Mouse (Mus musculus) heart, adult 2 months (tissue): ENCODE data around the gene Olfr298. TPM values are rescaled to one million over a fixed set of nuclear protein-coding genes. Genes with fewer than 3 reads are reported as not detected.

Source experiments
- DNase-seq, 2 experiments: peaks; one replicate each; pipeline ENCODE4 v3.0.0; 2021
- H3K27ac ChIP-seq: fragments of 200-600 bp; 2 replicates; pipeline ENCODE4 v1.8.1; 2022
- H3K27me3 ChIP-seq: fragments of 200-500 bp; 2 replicates; pipeline ENCODE4 v1.6.1; 2012; ENCODE audit warnings: mild to moderate bottlenecking, low read length, inconsistent platforms, mixed read lengths; ENCODE audit not compliant: control insufficient read depth, insufficient read depth
- H3K36me3 ChIP-seq: fragments of 200-500 bp; 2 replicates; pipeline ENCODE4 v1.6.1; 2012; ENCODE audit warnings: low read length, inconsistent platforms; ENCODE audit not compliant: control insufficient read depth, insufficient read depth
- H3K4me1 ChIP-seq: fragments of 200-500 bp; 2 replicates; pipeline ENCODE4 v1.6.1; 2011; ENCODE audit warnings: low read length; ENCODE audit not compliant: control insufficient read depth, insufficient read depth
- H3K4me3 ChIP-seq: fragments of 200-600 bp; 2 replicates; pipeline ENCODE4 v1.8.1; 2022
- H3K79me2 ChIP-seq: fragments of 200-500 bp; replicated peaks from 2 replicates; pipeline ENCODE4 v1.6.1; 2012; ENCODE audit warnings: mild to moderate bottlenecking, inconsistent platforms, low read length, moderate library complexity, mixed read lengths; ENCODE audit not compliant: control insufficient read depth, insufficient read depth
- H3K9ac ChIP-seq: fragments of 200-500 bp; 2 replicates; pipeline ENCODE4 v1.6.1; 2012; ENCODE audit warnings: low read depth, mild to moderate bottlenecking, control low read depth, inconsistent platforms, low read length, mixed read lengths
- CTCF ChIP-seq: fragments of 200-600 bp; IDR thresholded peaks from 2 replicates; pipeline ENCODE4 v1.8.1; 2022; ENCODE audit warnings: antibody characterized with exemption, mild to moderate bottlenecking, moderate library complexity
- EP300 ChIP-seq: fragments of 200-500 bp; IDR thresholded peaks from 2 replicates; pipeline ENCODE4 v1.6.1; 2011; ENCODE audit warnings: low read depth, low read length, control low read depth; ENCODE audit not compliant: insufficient read depth
- POLR2A ChIP-seq: fragments of 200-500 bp; IDR thresholded peaks from 2 replicates; pipeline ENCODE4 v1.6.1; 2011; ENCODE audit warnings: mild to moderate bottlenecking, low read depth, low read length, control low read depth; ENCODE audit not compliant: insufficient read depth
- WGBS: fragments of 180-500 bp; shearing (Covaris S2); methylation state at CpG from one replicate; pipeline ENCODE4 v1.1.7; 2018; 5-methylcytosine and 5-hydroxymethylcytosine counted together
- intact Hi-C: fragments of 180-260 bp; cut with DNase I; formaldehyde crosslinking; loops from one replicate; pipeline ENCODE4 v1.15.1; 2025
- long read RNA-seq: library from polyadenylated mRNA; stranded (forward); transcript quantifications from one replicate; pipeline ENCODE4 v2.0.0, GENCODE M21; 2021
- polyA plus RNA-seq: library from polyadenylated mRNA; depleted of rRNA; stranded (reverse); fragments of >200 nt; gene quantifications from 2 replicates; pipeline ENCODE4 v1.2.3, GENCODE M21; 2012; rRNA removed
- total RNA-seq, 2 experiments: library from RNA; stranded (reverse); gene quantifications; 2 replicates each; pipeline ENCODE4 v1.2.3; 2021

The Olfr298 gene
- total RNA-seq (not detected), polyA plus RNA-seq (not detected in 2 replicates)
- long read RNA-seq: 0 reads

DNA sequence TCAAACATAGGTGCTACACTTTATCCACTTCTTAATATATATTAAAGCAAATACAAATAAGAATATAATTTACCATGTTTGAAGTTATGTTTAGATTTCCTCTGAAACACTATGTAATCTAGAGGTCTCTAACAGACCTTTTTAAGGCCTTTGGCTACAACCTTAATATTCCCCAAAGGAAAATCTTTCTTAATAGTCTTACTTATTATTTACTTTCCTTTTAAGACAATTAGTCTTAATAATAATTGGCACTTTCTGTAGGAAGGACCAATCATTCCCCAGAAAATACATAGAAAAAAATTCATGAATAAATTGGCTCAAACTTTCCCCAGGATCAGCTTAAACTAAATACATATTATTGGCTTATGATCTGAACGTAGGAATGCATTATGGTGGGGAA is at the start of gene Olfr298:
Gene Olfr298 (minus strand): TSS at position 101 of the 400 bp plus-strand sequence.
- H3K4me3 ChIP-seq: no peak within 1 kb of the TSS
- no peaks in the 10 kb centered on the region for H3K4me1 ChIP-seq
- H3K79me2 ChIP-seq: no peaks in the 10 kb centered on the region
- no peak within 1 kb of the TSS for H3K9ac ChIP-seq
- WGBS: 64% methylated on average over 1 of the region's 1 CpGs
- no peak for TF ChIP-seq POLR2A
- H3K36me3 ChIP-seq: no peaks in the 10 kb centered on the region
- intact Hi-C loops: no loop called here
- no peaks in the 10 kb centered on the region for H3K27me3 ChIP-seq
- DNase-seq: no peak
- no peak within 1 kb of the TSS for H3K27ac ChIP-seq

DNA sequence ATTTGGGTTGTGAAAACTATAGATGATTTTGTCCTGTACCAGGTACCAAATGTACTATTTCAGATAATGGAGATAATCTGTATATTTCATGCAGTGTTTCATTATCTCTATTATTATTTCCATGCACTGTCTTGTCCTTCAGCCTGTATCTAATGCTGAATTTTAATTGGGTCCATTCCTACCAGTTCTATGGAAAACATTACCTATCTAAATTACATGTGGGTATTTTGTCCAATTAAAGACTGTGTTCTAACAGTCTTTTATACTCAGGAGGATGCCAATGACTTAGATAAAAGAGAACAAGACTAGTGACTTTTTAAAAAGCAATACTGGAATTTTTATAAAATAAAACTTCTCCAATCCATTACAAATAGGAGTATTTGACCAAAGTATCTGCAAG is 27.4 kb upstream of the Olfr298 start, which contains the start of gene Olfr297:
Gene Olfr297 (plus strand): TSS at position 301 of the 400 bp plus-strand sequence.
- Histone ChIP-seq H3K27ac (no peak within 1 kb of the TSS), H3K4me3 (no peak within 1 kb of the TSS), H3K4me1 (no peaks in the 10 kb centered on the region), H3K79me2 (no peaks in the 10 kb centered on the region), H3K9ac (no peak within 1 kb of the TSS), H3K36me3 (no peaks in the 10 kb centered on the region), H3K27me3 (no peaks in the 10 kb centered on the region)
- intact Hi-C loops: no loop called here
- DNase-seq: no peak
- no peak for TF ChIP-seq POLR2A
- no peak for TF ChIP-seq CTCF
- TF ChIP-seq EP300: no peak

DNA sequence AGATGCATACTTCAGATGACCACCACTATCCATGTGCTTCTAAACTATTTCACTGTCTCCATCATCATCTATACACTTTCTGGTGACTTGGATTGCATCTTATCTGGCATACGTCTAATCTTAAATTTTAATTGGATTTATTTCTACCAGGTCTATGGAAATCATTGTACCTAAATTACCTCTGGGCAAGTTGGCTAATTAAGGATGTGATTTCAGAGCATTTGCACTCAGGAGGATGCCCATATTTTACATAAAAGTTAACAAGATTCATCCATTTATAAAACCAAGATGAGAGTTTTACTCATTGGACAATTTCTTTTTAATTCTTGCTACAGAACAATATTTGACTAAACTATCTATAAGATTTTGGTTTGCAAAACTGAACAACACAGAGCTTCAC is 32.7 kb downstream of the Olfr298 start, which contains the start of gene Olfr299:
Gene Olfr299 (plus strand): TSS at position 301 of the 400 bp plus-strand sequence.
- intact Hi-C loops: no loop called here
- H3K79me2 ChIP-seq: no peaks in the 10 kb centered on the region
- no peaks in the 10 kb centered on the region for H3K27me3 ChIP-seq
- TF ChIP-seq CTCF (no peak), POLR2A (no peak), EP300 (no peak)
- no peak within 1 kb of the TSS for H3K9ac ChIP-seq
- no peak within 1 kb of the TSS for H3K4me3 ChIP-seq
- H3K4me1 ChIP-seq: no peaks in the 10 kb centered on the region
- DNase-seq: no peak
- no peak within 1 kb of the TSS for H3K27ac ChIP-seq
- H3K36me3 ChIP-seq: no peaks in the 10 kb centered on the region
- WGBS: 82% methylated on average over 1 of the region's 1 CpGs

Other genes with a start within 250 kb of the Olfr298 start
- not detected for gene Vmn2r76, start 246.2 kb downstream of the Olfr298 start, total RNA-seq
- not detected in 2 replicates for gene Vmn2r76, start 246.2 kb downstream of the Olfr298 start, polyA plus RNA-seq
- gene Olfr310, start 215.3 kb downstream of the Olfr298 start, total RNA-seq: not detected
- gene Olfr310, start 215.3 kb downstream of the Olfr298 start, polyA plus RNA-seq: not detected in 2 replicates
- not detected for gene Olfr309, start 178.8 kb downstream of the Olfr298 start, total RNA-seq
- not detected in 2 replicates for gene Olfr309, start 178.8 kb downstream of the Olfr298 start, polyA plus RNA-seq
- gene Olfr308, start 166.9 kb downstream of the Olfr298 start, total RNA-seq: not detected
- gene Olfr308, start 166.9 kb downstream of the Olfr298 start, polyA plus RNA-seq: not detected in 2 replicates
- not detected for gene Olfr307, start 154.9 kb downstream of the Olfr298 start, total RNA-seq
- gene Olfr307, start 154.9 kb downstream of the Olfr298 start, polyA plus RNA-seq: not detected in 2 replicates
- not detected for gene Olfr305, start 125.6 kb downstream of the Olfr298 start, total RNA-seq
- not detected in 2 replicates for gene Olfr305, start 125.6 kb downstream of the Olfr298 start, polyA plus RNA-seq
- gene Olfr304, start 105.8 kb downstream of the Olfr298 start, total RNA-seq: not detected
- not detected in 2 replicates for gene Olfr304, start 105.8 kb downstream of the Olfr298 start, polyA plus RNA-seq
- not detected for gene Olfr303, start 94.7 kb downstream of the Olfr298 start, total RNA-seq
- gene Olfr303, start 94.7 kb downstream of the Olfr298 start, polyA plus RNA-seq: not detected in 2 replicates
- gene Olfr301, start 88.6 kb downstream of the Olfr298 start, total RNA-seq: not detected
- not detected in 2 replicates for gene Olfr301, start 88.6 kb downstream of the Olfr298 start, polyA plus RNA-seq
- not detected for gene Olfr299, start 32.6 kb downstream of the Olfr298 start, total RNA-seq
- not detected in 2 replicates for gene Olfr299, start 32.6 kb downstream of the Olfr298 start, polyA plus RNA-seq
- not detected for gene Olfr297, start 27.5 kb upstream of the Olfr298 start, total RNA-seq
- not detected in 2 replicates for gene Olfr297, start 27.5 kb upstream of the Olfr298 start, polyA plus RNA-seq
- gene Olfr295, start 91.4 kb upstream of the Olfr298 start, total RNA-seq: not detected
- gene Olfr295, start 91.4 kb upstream of the Olfr298 start, polyA plus RNA-seq: not detected in 2 replicates
- not detected for gene Olfr294, start 124.2 kb upstream of the Olfr298 start, total RNA-seq
- gene Olfr294, start 124.2 kb upstream of the Olfr298 start, polyA plus RNA-seq: not detected in 2 replicates
- not detected for gene Olfr293, start 156.6 kb upstream of the Olfr298 start, total RNA-seq
- not detected in 2 replicates for gene Olfr293, start 156.6 kb upstream of the Olfr298 start, polyA plus RNA-seq
- not detected for gene Olfr292, start 195.8 kb upstream of the Olfr298 start, total RNA-seq
- not detected in 2 replicates for gene Olfr292, start 195.8 kb upstream of the Olfr298 start, polyA plus RNA-seq